Mouse (Mus musculus): ENCODE measurements at regions not wholly inside any gene's neighbourhood (a gene's known extent, or its start where the extent isn't known, plus 50 kb on each side); places are given as distances from the start of the nearest gene placed in this dataset.

- 69% methylated on average over 3 of the region's 3 CpGs for WGBS
- no peak overlapping the region for H3K9ac ChIP-seq (ENCODE audit: low read depth, low read length)
- H3K27me3 ChIP-seq (ENCODE audit: insufficient read depth, low read length), result no peaks in the 10 kb centered on the region
- peaks cover 7% of the 10 kb centered on the region for H3K4me1 ChIP-seq (replicated peaks; ENCODE audit: insufficient read depth, low read length)
- no peaks in the 10 kb centered on the region for H3K9me3 ChIP-seq (replicated peaks; ENCODE audit: low read length)
- no peak for TF ChIP-seq CTCF (IDR thresholded peaks at IDR 0.05; ENCODE audit: low read depth)
- H3K27ac ChIP-seq, result no peak overlapping the region
- DNase-seq (ENCODE audit: low spot score) (no peak), ATAC-seq (replicated peaks; ENCODE audit: low FRiP score, low read depth) (no peak)
- H3K4me2 ChIP-seq (ENCODE audit: low read length), result no peak overlapping the region
- no peaks in the 10 kb centered on the region for H3K36me3 ChIP-seq (ENCODE audit: insufficient read depth, low read length)
- H3K4me3 ChIP-seq (replicated peaks; ENCODE audit: low read depth, low read length), result no peak overlapping the region
Measured at GRCm38 (mm10) chr16:76448773-76449172, 75.1 kb upstream of the Nrip1 start.

GRCm38 (mm10) chr16:76447033-76447432 lies 73.4 kb upstream of the Nrip1 start:
- Histone ChIP-seq H3K27ac (no peak overlapping the region), H3K4me3 (replicated peaks; ENCODE audit: low read depth, low read length) (no peak overlapping the region), H3K27me3 (ENCODE audit: insufficient read depth, low read length) (no peaks in the 10 kb centered on the region), H3K9me3 (replicated peaks; ENCODE audit: low read length) (no peaks in the 10 kb centered on the region), H3K36me3 (ENCODE audit: insufficient read depth, low read length) (no peaks in the 10 kb centered on the region), H3K4me1 (replicated peaks; ENCODE audit: insufficient read depth, low read length) (no peaks in the 10 kb centered on the region), H3K9ac (ENCODE audit: low read depth, low read length) (no peak overlapping the region), H3K4me2 (ENCODE audit: low read length) (no peak overlapping the region)
- DNase-seq (ENCODE audit: low spot score) (no peak), ATAC-seq (replicated peaks; ENCODE audit: low FRiP score, low read depth) (no peak)
- WGBS, result 68% methylated on average over 3 of the region's 3 CpGs
- TF ChIP-seq CTCF (IDR thresholded peaks at IDR 0.05; ENCODE audit: low read depth), result no peak

- DNase-seq (ENCODE audit: low spot score), result no peak
- Histone ChIP-seq H3K9me3 (replicated peaks; ENCODE audit: low read length) (no peaks in the 10 kb centered on the region), H3K36me3 (ENCODE audit: insufficient read depth, low read length) (no peaks in the 10 kb centered on the region), H3K9ac (ENCODE audit: low read depth, low read length) (no peak overlapping the region), H3K4me3 (replicated peaks; ENCODE audit: low read depth, low read length) (no peak overlapping the region), H3K4me2 (ENCODE audit: low read length) (no peak overlapping the region), H3K27ac (no peak overlapping the region), H3K27me3 (ENCODE audit: insufficient read depth, low read length) (no peaks in the 10 kb centered on the region), H3K4me1 (replicated peaks; ENCODE audit: insufficient read depth, low read length) (no peaks in the 10 kb centered on the region)
- ATAC-seq (replicated peaks; ENCODE audit: low FRiP score, low read depth), result no peak
- WGBS, result 88% methylated on average over 3 of the region's 3 CpGs
- TF ChIP-seq CTCF (IDR thresholded peaks at IDR 0.05; ENCODE audit: low read depth), result no peak
Measured at GRCm38 (mm10) chr16:76444668-76445067, 71.0 kb upstream of the Nrip1 start.

GRCm38 (mm10) chr16:76442635-76443034 lies 69.0 kb upstream of the Nrip1 start:
- ATAC-seq (replicated peaks; ENCODE audit: low FRiP score, low read depth), result no peak
- no peak overlapping the region for H3K27ac ChIP-seq
- H3K9ac ChIP-seq (ENCODE audit: low read depth, low read length), result no peak overlapping the region
- no peaks in the 10 kb centered on the region for H3K4me1 ChIP-seq (replicated peaks; ENCODE audit: insufficient read depth, low read length)
- 90% methylated on average over 2 of the region's 2 CpGs for WGBS
- H3K36me3 ChIP-seq (ENCODE audit: insufficient read depth, low read length), result no peaks in the 10 kb centered on the region
- no peak overlapping the region for H3K4me2 ChIP-seq (ENCODE audit: low read length)
- TF ChIP-seq CTCF (IDR thresholded peaks at IDR 0.05; ENCODE audit: low read depth), result no peak
- DNase-seq (ENCODE audit: low spot score), result no peak
- H3K4me3 ChIP-seq (replicated peaks; ENCODE audit: low read depth, low read length), result no peak overlapping the region
- no peaks in the 10 kb centered on the region for H3K9me3 ChIP-seq (replicated peaks; ENCODE audit: low read length)
- no peaks in the 10 kb centered on the region for H3K27me3 ChIP-seq (ENCODE audit: insufficient read depth, low read length)

GRCm38 (mm10) chr16:76441803-76442448 lies 68.3 kb upstream of the Nrip1 start:
- WGBS, result 37% methylated on average over 5 of the region's 5 CpGs
- TF ChIP-seq CTCF (IDR thresholded peaks at IDR 0.05; ENCODE audit: low read depth), result no peak
- Histone ChIP-seq H3K4me3 (replicated peaks; ENCODE audit: low read depth, low read length) (no peak overlapping the region), H3K9me3 (replicated peaks; ENCODE audit: low read length) (no peaks in the 10 kb centered on the region), H3K27me3 (ENCODE audit: insufficient read depth, low read length) (no peaks in the 10 kb centered on the region), H3K36me3 (ENCODE audit: insufficient read depth, low read length) (no peaks in the 10 kb centered on the region), H3K9ac (ENCODE audit: low read depth, low read length) (no peak overlapping the region), H3K27ac (no peak overlapping the region), H3K4me1 (replicated peaks; ENCODE audit: insufficient read depth, low read length) (no peaks in the 10 kb centered on the region), H3K4me2 (ENCODE audit: low read length) (no peak overlapping the region)
- ATAC-seq (replicated peaks; ENCODE audit: low FRiP score, low read depth) (no peak), DNase-seq (ENCODE audit: low spot score) (no peak)

- 83% methylated on average over 3 of the region's 3 CpGs for WGBS
Measured at GRCm38 (mm10) chr16:76438093-76438883, 64.7 kb upstream of the Nrip1 start.

More at GRCm38 (mm10) chr16:76438093-76438883, 64.7 kb upstream of the Nrip1 start:
- no peaks in the 10 kb centered on the region for H3K36me3 ChIP-seq (ENCODE audit: insufficient read depth, low read length)
- no peaks in the 10 kb centered on the region for H3K9me3 ChIP-seq (replicated peaks; ENCODE audit: low read length)
- H3K4me2 ChIP-seq (ENCODE audit: low read length), result no peak overlapping the region
- H3K27ac ChIP-seq, result no peak overlapping the region
- H3K4me1 ChIP-seq (replicated peaks; ENCODE audit: insufficient read depth, low read length), result no peaks in the 10 kb centered on the region
- no peak overlapping the region for H3K9ac ChIP-seq (ENCODE audit: low read depth, low read length)
- H3K4me3 ChIP-seq (replicated peaks; ENCODE audit: low read depth, low read length), result no peak overlapping the region
- no peak for ATAC-seq (replicated peaks; ENCODE audit: low FRiP score, low read depth)
- DNase-seq (ENCODE audit: low spot score), result no peak
- TF ChIP-seq CTCF (IDR thresholded peaks at IDR 0.05; ENCODE audit: low read depth), result no peak
- H3K27me3 ChIP-seq (ENCODE audit: insufficient read depth, low read length), result no peaks in the 10 kb centered on the region

Measured in kidney, postnatal 0 days (tissue).